Mouse (Mus musculus) lung, adult 2 months (tissue): ENCODE data around the gene Vdac2.

Source experiments
- CTCF ChIP-seq: fragments of 200-500 bp; IDR thresholded peaks from 2 replicates; pipeline ENCODE4 v1.5.1; 2011; ENCODE audit warnings: mild to moderate bottlenecking, low read length, control low read depth; ENCODE audit not compliant: insufficient read depth
- POLR2A ChIP-seq: fragments of 200-500 bp; IDR thresholded peaks from 2 replicates; pipeline ENCODE4 v1.6.1; 2011; ENCODE audit warnings: low read depth, mild to moderate bottlenecking, control low read depth, low read length, borderline replicate concordance; ENCODE audit errors: extremely low read depth

GRCm38 (mm10) chr14:21816255-21816654 lies 8.8 kb upstream of the Vdac2 start:
- TF ChIP-seq CTCF (no peak), POLR2A (no peak)
